Mouse (Mus musculus) liver, postnatal 0 days (tissue): ENCODE measurements at regions not wholly inside any gene's neighbourhood (a gene's known extent, or its start where the extent isn't known, plus 50 kb on each side); places are given as distances from the start of the nearest gene placed in this dataset.

Source experiments
- CTCF ChIP-seq: sonication (generic); IDR thresholded peaks from 2 replicates; pipeline ENCODE4 v1.5.1; 2016; ENCODE audit warnings: antibody characterized with exemption, low read depth
- EP300 ChIP-seq: IDR thresholded peaks from 2 replicates; pipeline ENCODE4 v1.6.1; 2016; ENCODE audit warnings: antibody characterized with exemption, low read depth, mild to moderate bottlenecking

DNA sequence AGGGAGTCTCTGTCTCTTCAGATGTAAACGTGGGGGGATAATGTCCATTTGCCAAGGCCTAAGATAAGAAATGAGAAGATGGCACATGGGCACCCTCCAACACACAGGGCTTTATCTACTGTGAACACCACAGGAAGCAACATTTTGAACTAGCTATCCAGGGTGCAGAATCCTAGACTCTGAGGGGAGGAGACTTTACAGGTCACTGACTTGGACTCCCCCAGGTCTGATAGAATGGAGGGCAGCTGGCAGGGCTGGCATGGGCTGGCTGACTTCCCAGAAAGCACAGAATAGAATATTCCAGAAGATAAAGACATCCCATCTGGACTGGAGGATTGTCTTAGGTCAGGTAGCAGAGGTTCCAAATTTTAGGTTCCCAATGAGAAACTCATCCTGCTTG lies 201.2 kb upstream of the Ncam1 start:
- TF ChIP-seq CTCF = no peak
- no peak for TF ChIP-seq EP300
